Mouse (Mus musculus) left cerebral cortex, postnatal 25 days (tissue): Measurements from ENCODE around the gene Hcfc1r1. TPM values are rescaled to one million over a fixed set of nuclear protein-coding genes. Genes with fewer than 3 reads are reported as not detected.

Source experiments
- DNase-seq, 2 experiments: peaks; one replicate each; pipeline ENCODE4 v3.0.0; 2022; ENCODE audit warnings: low spot score in 2 of 2, mixed read lengths in 1 of 2
- intact Hi-C: fragments of 180-260 bp; cut with DNase I; formaldehyde crosslinking; loops from one replicate; pipeline ENCODE4 v1.15.1; 2025
- total RNA-seq, 2 experiments: library from RNA; stranded (reverse); gene quantifications; 2 replicates each; pipeline ENCODE4 v1.2.3; 2021

Gene Hcfc1r1
- total RNA-seq, result 100 to 1,000 TPM; 127 to 129 TPM

- peak; percentile 96 to 99 for DNase-seq
- intact Hi-C loops, result loop anchor here (2.0 kb wide), 1 partner anchor 31 kb away; no protein-coding TSS in a partner anchor
Observed at GRCm38 (mm10) chr17:23673424-23674073, at the start of gene Hcfc1r1, which contains the start of gene Thoc6. Gene Hcfc1r1 (plus strand): TSS chr17:23673596. Gene Thoc6 (minus strand): TSS chr17:23673882.

DNA sequence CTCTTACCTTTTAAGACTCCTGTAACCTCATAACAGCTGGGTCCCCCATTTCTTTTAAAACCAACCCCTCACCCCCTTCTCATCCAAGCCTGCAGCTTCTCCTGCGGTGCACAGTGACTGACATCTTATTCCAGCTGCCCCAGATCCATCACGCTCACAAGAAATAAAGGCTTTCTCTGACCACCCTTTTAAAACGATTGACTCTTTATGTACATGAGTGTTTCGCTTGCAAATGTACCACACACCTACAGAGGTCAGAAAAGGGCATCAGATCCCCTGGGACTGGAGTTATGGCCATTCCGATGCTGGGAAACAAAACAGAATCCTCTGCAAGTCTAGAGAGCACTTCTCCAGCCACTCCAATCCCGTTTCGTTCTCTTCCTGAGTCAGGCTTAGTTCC lies 45.6 kb upstream of the Hcfc1r1 start:
- DNase-seq, result no peak
- intact Hi-C loops, result no loop called here

DNA sequence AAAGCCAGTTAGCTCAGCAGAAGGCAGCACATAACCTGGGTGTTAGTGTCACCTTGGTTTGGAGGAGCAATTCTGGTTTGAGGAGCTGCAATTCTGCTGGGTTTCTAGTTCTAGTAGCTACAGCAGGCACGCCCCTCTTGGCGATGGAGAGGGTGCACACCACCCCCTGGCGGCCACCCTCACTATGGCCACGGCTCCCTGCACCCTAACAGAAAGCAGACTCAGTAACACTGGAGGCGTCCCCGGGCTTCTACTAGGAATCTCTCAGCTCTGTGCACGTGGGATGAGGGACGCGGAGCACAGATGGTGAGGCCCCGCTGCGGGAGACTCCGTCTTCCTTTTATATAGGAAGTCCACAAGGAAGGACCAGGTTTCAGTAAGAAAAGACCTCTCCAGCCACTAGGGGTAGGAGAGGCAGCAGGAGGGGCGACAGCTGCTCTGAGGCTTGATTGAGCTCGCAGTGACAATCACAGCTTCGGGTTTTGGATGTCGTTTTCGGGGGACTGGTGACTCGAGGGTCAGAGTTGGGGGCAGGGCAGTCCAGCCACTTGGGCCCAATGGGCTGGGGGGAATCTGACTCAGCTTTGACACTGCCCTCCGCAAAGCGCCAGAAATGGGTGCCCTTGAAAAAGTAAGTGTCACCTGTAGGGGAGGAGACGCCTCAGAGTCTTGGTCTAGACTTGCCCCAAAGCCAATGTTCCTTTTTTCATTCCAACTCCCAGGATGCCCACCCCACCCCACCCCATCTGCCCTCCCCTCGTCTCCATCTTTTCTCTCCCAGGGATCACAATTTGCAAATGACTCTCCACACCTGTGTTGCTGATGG lies 43.0 kb upstream of the Hcfc1r1 start:
- intact Hi-C loops, result loop anchor here (5.0 kb wide), 1 partner anchor 58 kb away; no protein-coding TSS in a partner anchor
- peak; percentile 80 to 93 for DNase-seq

DNA sequence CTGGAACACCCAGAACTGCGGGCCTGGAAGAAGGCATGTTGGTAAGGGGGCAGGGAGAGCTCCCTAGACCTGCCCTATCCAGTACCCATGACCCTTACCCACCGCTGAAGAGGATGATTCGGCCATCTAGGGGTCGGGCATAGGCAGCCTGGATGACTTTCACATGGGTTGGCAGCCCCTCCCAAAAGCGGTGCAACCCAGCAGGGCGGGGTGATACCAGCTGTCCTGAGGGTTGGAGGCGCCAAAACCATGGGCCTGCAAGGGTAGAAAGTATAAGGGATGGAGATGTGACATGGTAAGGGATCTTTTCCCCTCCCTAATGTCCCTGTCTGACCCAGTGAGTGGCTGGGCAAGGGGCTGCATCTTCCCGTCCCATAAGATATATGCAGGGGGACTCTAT lies 42.2 kb upstream of the Hcfc1r1 start:
- intact Hi-C loops, result loop anchor here (5.0 kb wide), 1 partner anchor 59 kb away; no protein-coding TSS in a partner anchor
- no peak for DNase-seq

DNA sequence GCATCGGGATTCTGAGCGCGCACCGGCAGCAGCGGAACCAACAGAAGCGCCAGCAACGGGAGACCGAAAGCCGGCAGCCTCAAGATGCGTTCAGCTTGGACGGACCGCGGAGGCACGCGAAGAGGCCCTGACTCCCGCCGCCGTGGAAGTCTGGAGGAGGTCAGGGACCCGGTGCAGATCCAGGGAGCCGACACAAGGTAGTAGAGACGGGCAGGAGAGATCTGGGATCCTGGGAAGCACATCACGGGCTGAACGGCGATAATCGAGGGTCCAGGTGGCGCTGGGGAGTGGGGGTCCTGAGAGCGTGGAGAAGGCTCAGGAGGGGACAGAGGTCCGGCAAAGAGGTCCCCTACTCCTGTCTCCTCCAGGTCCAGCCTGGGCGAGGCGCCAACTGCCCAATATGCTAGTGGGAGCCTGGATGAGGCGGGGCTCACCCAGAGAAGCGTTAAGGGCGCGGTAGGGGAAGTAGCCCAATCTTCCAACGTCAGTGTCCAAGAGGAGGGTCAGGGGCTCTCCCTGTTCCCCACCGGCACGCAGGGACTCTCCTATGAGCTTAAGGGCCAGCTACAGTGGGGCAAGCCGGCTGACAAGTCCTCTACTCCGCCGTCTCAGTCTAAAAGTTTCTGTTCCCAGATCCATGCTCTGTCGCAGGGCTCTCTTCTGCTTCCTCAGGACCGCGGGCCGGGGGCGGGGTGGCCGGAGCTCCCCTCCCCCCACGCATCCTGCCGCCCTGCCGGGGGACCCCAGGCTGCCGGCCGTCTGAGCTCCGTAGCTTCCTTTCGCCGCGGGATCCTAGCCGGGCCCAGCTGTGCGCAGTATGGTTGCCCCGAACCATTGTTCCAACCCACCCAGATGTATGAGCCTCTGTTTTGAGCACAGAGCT lies 28.5 kb upstream of the Hcfc1r1 start, which contains the start of gene Mmp25:
Gene Mmp25, minus strand, starts transcription at position 665 of the 883 bp plus-strand sequence.
- intact Hi-C loops, result no loop called here
- no peak for DNase-seq

GRCm38 (mm10) chr17:23645894-23646293 lies 27.5 kb upstream of the Hcfc1r1 start:
- intact Hi-C loops, result no loop called here
- no peak for DNase-seq

DNA sequence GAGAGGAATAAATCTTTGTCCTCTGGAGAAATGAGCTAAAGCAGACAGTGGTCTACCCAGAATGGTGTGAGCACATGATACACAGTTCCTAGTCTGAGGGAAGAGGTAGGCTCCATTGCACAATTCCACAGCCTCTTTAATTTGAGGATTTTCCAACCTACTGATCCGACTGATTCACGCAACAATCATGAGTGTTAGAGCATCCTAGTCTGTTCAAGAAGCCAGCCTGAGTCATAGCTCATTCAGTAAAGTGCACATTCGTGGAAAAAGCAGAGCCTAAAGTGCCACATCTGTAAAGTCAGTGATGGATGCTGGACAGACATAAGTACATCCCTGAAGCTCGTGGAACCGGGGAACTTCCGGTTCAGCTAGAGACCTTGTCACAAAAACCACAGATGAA lies 22.0 kb upstream of the Hcfc1r1 start:
- DNase-seq, result no peak
- intact Hi-C loops, result no loop called here

DNA sequence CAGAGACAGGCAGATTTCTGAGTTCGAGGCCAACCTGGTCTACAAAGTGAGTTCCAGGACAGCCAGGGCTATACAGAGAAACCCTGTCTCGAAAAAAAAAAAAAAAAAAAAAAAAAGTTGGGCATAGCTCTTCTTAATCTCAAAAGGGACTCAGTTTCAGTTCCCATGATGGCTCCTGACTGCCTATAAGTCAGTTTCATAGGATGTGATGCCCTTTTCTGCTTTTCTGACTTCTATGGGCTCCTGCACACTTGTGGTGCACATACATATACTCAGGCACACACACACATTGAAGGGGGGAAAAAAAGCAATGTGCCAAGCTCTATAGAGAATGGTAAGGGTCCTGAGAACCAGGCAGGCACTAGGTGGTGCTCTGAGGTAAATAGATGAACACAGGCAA lies 20.1 kb upstream of the Hcfc1r1 start:
- no peak for DNase-seq
- intact Hi-C loops, result no loop called here

DNA sequence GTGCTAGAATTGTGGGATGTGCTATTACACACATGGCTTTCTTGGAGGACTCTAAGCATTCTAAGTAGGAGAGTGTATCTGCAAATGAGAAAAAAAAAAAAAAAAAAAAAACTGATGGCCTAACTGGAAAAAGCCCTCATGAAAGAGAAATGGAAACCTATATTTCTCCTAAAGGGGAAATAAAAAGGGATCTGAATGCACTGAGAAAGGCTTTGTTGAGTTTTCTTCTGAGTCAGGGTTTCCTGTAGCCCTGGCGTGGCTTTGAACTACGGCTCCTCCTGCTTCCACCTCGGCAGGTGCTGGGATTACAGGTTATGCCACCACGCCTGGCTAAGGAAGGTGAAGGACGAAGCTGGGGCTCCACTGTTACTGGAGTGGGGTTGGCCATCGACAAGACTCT lies 19.4 kb upstream of the Hcfc1r1 start:
- DNase-seq, result no peak
- intact Hi-C loops, result no loop called here

DNA sequence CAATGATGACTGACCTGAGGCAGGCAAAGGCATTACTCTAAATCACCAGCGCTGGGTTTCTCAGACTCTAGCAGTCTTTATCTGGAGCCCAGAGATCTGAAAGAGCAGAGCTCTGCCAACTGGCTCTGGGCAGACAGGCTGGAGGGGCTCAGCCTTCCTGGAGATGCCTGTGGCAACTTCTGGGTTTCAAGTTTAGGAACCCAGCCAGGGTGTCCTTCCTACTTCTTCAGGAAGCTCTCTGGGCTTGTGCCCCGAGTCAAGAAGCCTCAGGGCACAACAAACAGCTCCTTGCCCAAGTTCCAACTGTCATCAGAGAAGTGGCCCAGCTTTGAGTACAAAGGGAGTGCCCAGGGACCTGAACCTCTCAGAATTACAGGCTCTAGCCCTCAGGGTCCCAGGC lies 19.0 kb upstream of the Hcfc1r1 start:
- intact Hi-C loops, result no loop called here

GRCm38 (mm10) chr17:23658450-23658849 lies 14.9 kb upstream of the Hcfc1r1 start:
- intact Hi-C loops, result no loop called here
- no peak for DNase-seq

More for the DNA sequence above, 19.0 kb upstream of the Hcfc1r1 start:
- DNase-seq, result no peak

DNA sequence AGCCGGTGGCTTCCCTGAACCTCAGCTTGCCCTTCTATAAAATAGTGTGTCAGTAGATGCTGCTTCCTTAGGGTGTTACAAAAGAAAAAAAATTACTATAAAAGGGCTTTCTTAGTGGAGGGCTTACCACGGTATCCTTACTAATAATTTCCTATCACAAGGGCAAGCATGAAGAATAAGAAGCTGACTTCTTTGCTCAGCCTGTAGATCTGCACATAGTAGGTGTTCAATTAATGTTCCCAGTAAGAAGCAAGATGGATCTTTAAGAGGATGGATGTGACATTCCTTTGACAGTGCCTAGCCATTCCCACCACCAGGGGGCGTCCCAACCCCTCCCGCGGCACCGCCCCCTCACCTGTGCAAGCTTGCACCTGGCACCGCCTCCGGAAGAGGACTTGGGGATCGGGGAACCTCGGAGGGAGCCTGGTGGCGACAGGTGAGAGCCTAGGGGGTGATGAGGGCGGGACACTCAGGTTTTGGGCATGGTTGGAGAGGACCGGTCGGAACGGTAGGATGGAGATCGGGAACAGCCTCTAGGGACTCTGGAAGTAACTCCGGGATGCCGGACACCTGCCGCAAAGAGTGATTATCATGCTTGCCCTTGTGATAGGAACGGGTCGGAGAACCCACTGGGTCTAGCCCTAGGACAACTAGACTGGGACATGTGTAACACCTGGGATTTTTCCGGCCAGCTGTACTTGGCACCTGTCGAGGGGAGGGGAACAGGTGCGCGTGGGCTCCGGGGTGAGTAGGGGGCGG lies 13.1 kb upstream of the Hcfc1r1 start, which contains the start of gene Bicdl2:
Gene Bicdl2, plus strand, starts transcription at position 390 of the 759 bp plus-strand sequence.
- DNase-seq, result no peak
- intact Hi-C loops, result loop anchor here (5.0 kb wide), 1 partner anchor 42 kb away; no protein-coding TSS in a partner anchor

- DNase-seq, result no peak
- intact Hi-C loops, result loop anchor here (5.0 kb wide), 1 partner anchor 41 kb away; no protein-coding TSS in a partner anchor
Observed at GRCm38 (mm10) chr17:23660876-23661200, 12.6 kb upstream of the Hcfc1r1 start.

DNA sequence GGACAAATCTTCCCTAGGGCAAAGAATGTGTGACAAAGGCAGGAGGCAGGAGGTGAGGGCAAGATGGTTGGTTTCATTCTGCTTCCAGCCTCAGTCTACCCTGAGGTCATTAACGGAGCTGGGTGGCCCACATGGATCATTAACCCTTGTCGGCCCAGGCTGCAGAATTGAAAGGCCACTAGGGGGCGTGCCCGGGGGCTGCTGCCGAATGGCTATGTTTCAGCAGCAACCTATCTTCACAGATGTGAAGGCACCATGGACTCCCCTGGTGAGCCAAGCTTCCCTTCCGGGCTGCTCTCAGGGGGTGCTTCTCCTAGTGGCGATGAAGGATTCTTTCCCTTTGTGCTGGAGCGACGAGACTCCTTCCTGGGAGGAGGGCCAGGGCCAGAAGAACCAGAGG lies 11.9 kb upstream of the Hcfc1r1 start:
- intact Hi-C loops, result loop anchor here (5.0 kb wide), 1 partner anchor 41 kb away; no protein-coding TSS in a partner anchor
- DNase-seq, result no peak

DNA sequence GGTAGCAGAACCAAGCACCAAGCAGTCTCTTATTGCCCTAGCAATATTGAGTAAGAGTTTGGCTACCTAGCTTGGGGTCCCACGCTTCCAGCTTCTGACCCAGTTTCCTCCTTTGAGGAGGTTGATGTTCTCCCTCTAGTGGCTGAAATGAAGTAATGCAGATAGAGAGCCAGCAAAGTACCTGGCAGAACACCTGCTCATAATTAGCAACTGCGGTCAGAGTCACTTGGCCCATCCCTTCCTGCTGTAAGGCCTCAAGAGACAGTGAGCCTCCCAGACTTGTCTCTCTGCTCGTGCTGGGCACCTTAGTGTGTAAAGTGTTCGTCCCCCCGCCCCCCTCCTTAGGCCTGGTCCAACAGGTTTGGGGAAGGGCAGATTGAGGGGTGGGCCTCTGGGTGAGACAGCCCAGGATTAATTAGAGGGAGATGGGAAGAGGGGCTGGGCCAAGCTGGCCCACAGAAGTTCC lies 8.8 kb upstream of the Hcfc1r1 start:
- intact Hi-C loops, result loop anchor here (5.0 kb wide), 1 partner anchor 38 kb away; no protein-coding TSS in a partner anchor
- DNase-seq, result peak in 1 of 2 experiments; percentile 33

DNA sequence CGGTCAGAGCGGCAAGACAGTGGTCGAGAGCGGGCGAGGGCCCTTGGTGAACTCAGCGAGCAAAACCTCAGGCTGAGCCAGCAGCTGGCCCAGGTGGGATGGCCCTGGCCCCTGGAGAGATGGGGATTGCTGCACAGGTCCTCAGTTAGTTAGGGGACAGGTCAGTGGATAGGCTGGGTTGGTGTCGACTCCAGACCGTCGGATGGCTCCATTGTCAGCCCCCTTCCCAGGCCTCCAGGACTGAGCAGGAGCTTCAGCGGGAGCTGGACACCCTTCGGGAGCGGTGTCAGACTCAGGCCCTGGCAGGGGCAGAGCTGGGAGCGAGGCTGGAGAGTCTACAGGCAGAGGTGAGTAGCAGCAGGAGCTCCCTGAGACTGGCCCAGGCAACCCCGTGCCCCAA lies 7.9 kb upstream of the Hcfc1r1 start:
- no peak for DNase-seq
- intact Hi-C loops, result no loop called here

- intact Hi-C loops, result no loop called here
- no peak for DNase-seq
Observed at GRCm38 (mm10) chr17:23670516-23671074, 2.8 kb upstream of the Hcfc1r1 start.

DNA sequence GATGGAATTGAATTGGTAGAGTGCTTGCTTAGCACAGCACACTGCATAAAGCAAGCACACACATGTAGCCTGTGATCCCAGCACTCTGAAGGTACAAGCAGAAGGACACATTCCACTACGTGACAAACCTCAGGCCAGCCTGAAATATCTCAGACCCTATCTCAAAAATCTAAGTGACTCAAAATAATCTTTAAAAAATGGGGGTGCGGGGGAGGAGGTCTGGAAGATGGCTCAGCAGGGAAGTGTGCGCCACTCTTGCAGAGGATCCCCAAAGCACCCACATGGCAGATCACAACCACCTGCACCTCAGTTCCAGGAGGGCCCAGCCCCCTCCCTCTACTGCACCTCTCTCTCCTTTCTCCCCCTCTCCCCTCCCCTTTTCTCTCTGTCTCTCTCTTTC lies 1.9 kb upstream of the Hcfc1r1 start:
- intact Hi-C loops, result no loop called here

More for the DNA sequence above, 1.9 kb upstream of the Hcfc1r1 start:
- DNase-seq, result no peak
